Mouse (Mus musculus) lung, adult 2 months (tissue): Measurements from ENCODE around the gene Psmc2.

Experiments
- CTCF ChIP-seq: fragments of 200-500 bp; IDR thresholded peaks from 2 replicates; pipeline ENCODE4 v1.5.1; 2011; ENCODE audit warnings: mild to moderate bottlenecking, low read length, control low read depth; ENCODE audit not compliant: insufficient read depth
- POLR2A ChIP-seq: fragments of 200-500 bp; IDR thresholded peaks from 2 replicates; pipeline ENCODE4 v1.6.1; 2011; ENCODE audit warnings: low read depth, mild to moderate bottlenecking, control low read depth, low read length, borderline replicate concordance; ENCODE audit errors: extremely low read depth

GRCm38 (mm10) chr5:21739120-21739519, 46.0 kb upstream of the Psmc2 start:
- TF ChIP-seq CTCF (no peak), POLR2A (no peak)
